Mouse (Mus musculus): ENCODE data around the gene Cobl. TPM values are rescaled to one million over a fixed set of nuclear protein-coding genes. Genes with fewer than 3 reads are reported as not detected.

Gene Cobl
- polyA plus RNA-seq, 1 experiment from 2014 or later = 5.6 TPM

GRCm38 (mm10) chr11:12473625-12474298 lies 9.0 kb upstream of the Cobl start:
- Histone ChIP-seq H3K4me2 (ENCODE audit: low read depth) (no peak overlapping the region), H3K27ac (ENCODE audit: low read depth, low read length) (no peak overlapping the region), H3K9me3 (ENCODE audit: control insufficient read depth, low read length) (no peaks in the 10 kb centered on the region), H3K4me3 (ENCODE audit: low read depth, low read length) (no peak overlapping the region), H3K27me3 (ENCODE audit: control insufficient read depth, insufficient read depth, low read length) (no peaks in the 10 kb centered on the region), H3K9ac (ENCODE audit: low read length) (no peak overlapping the region), H3K4me1 (ENCODE audit: control insufficient read depth, insufficient read depth, low read length) (no peaks in the 10 kb centered on the region), H3K36me3 (ENCODE audit: control insufficient read depth, insufficient read depth, low read length) (no peaks in the 10 kb centered on the region)
- ATAC-seq (ENCODE audit: insufficient read depth, low FRiP score, low TSS enrichment) = no peak
- WGBS = 77% methylated on average over 5 of the region's 5 CpGs
- no peak for DNase-seq (ENCODE audit: low spot score)

GRCm38 (mm10) chr11:12469638-12470037 lies 4.9 kb upstream of the Cobl start:
- Histone ChIP-seq H3K4me3 (ENCODE audit: low read depth, low read length) (no peak overlapping the region), H3K9me3 (ENCODE audit: control insufficient read depth, low read length) (no peaks in the 10 kb centered on the region), H3K4me2 (ENCODE audit: low read depth) (no peak overlapping the region), H3K27ac (ENCODE audit: low read depth, low read length) (no peak overlapping the region), H3K27me3 (ENCODE audit: control insufficient read depth, insufficient read depth, low read length) (peaks cover 11% of the 10 kb centered on the region; the same call in 1 of the 2 replicates), H3K9ac (ENCODE audit: low read length) (no peak overlapping the region), H3K36me3 (ENCODE audit: control insufficient read depth, insufficient read depth, low read length) (no peaks in the 10 kb centered on the region), H3K4me1 (ENCODE audit: control insufficient read depth, insufficient read depth, low read length) (no peaks in the 10 kb centered on the region)
- ATAC-seq (ENCODE audit: insufficient read depth, low FRiP score, low TSS enrichment) (no peak), DNase-seq (ENCODE audit: low spot score) (no peak)
- WGBS = 76% methylated on average over 1 of the region's 1 CpGs

- DNase-seq (ENCODE audit: low spot score) (no peak), ATAC-seq (ENCODE audit: insufficient read depth, low FRiP score, low TSS enrichment) (no peak)
- 85% methylated on average over 2 of the region's 2 CpGs for WGBS
- no peak overlapping the region for H3K9ac ChIP-seq (ENCODE audit: low read length)
- H3K36me3 ChIP-seq (ENCODE audit: control insufficient read depth, insufficient read depth, low read length) = no peaks in the 10 kb centered on the region
- H3K9me3 ChIP-seq (ENCODE audit: control insufficient read depth, low read length) = no peaks in the 10 kb centered on the region
- H3K27me3 ChIP-seq (ENCODE audit: control insufficient read depth, insufficient read depth, low read length) = peaks cover 19% of the 10 kb centered on the region; the same call in 1 of the 2 replicates
- H3K4me2 ChIP-seq (ENCODE audit: low read depth) = no peak overlapping the region
- H3K4me1 ChIP-seq (ENCODE audit: control insufficient read depth, insufficient read depth, low read length) = 0 out of 2 replicates have a peak, but pooled peaks cover 4% of the 10 kb centered on the region
- no peak overlapping the region for H3K4me3 ChIP-seq (ENCODE audit: low read depth, low read length)
- H3K27ac ChIP-seq (ENCODE audit: low read depth, low read length) = no peak overlapping the region
Observed at GRCm38 (mm10) chr11:12468661-12469060, 3.9 kb upstream of the Cobl start.

GRCm38 (mm10) chr11:12467836-12468235 lies 3.1 kb upstream of the Cobl start:
- 91% methylated on average over 1 of the region's 1 CpGs for WGBS
- no peak overlapping the region for H3K4me2 ChIP-seq (ENCODE audit: low read depth)
- H3K36me3 ChIP-seq (ENCODE audit: control insufficient read depth, insufficient read depth, low read length) = no peaks in the 10 kb centered on the region
- DNase-seq (ENCODE audit: low spot score) (no peak), ATAC-seq (ENCODE audit: insufficient read depth, low FRiP score, low TSS enrichment) (no peak)
- no peak overlapping the region for H3K4me3 ChIP-seq (ENCODE audit: low read depth, low read length)
- H3K27me3 ChIP-seq (ENCODE audit: control insufficient read depth, insufficient read depth, low read length) = peaks cover 21% of the 10 kb centered on the region; the same call in 1 of the 2 replicates
- no peaks in the 10 kb centered on the region for H3K9me3 ChIP-seq (ENCODE audit: control insufficient read depth, low read length)
- 0 out of 2 replicates have a peak, but pooled peaks cover 4% of the 10 kb centered on the region for H3K4me1 ChIP-seq (ENCODE audit: control insufficient read depth, insufficient read depth, low read length)
- H3K9ac ChIP-seq (ENCODE audit: low read length) = no peak overlapping the region
- H3K27ac ChIP-seq (ENCODE audit: low read depth, low read length) = no peak overlapping the region

- ATAC-seq (ENCODE audit: insufficient read depth, low FRiP score, low TSS enrichment) (no peak), DNase-seq (ENCODE audit: low spot score) (no peak)
- Histone ChIP-seq H3K36me3 (ENCODE audit: control insufficient read depth, insufficient read depth, low read length) (no peaks in the 10 kb centered on the region), H3K27ac (ENCODE audit: low read depth, low read length) (no peak overlapping the region), H3K9me3 (ENCODE audit: control insufficient read depth, low read length) (no peaks in the 10 kb centered on the region), H3K4me1 (ENCODE audit: control insufficient read depth, insufficient read depth, low read length) (0 out of 2 replicates have a peak, but pooled peaks cover 4% of the 10 kb centered on the region), H3K4me3 (ENCODE audit: low read depth, low read length) (no peak overlapping the region), H3K4me2 (ENCODE audit: low read depth) (no peak overlapping the region), H3K9ac (ENCODE audit: low read length) (no peak overlapping the region), H3K27me3 (ENCODE audit: control insufficient read depth, insufficient read depth, low read length) (peaks cover 21% of the 10 kb centered on the region; the same call in 1 of the 2 replicates)
- 88% methylated on average over 2 of the region's 2 CpGs for WGBS
Observed at GRCm38 (mm10) chr11:12467217-12467616, 2.5 kb upstream of the Cobl start.

- 69% methylated on average over 1 of the region's 1 CpGs for WGBS
- ATAC-seq (ENCODE audit: insufficient read depth, low FRiP score, low TSS enrichment) (no peak), DNase-seq (ENCODE audit: low spot score) (no peak)
- Histone ChIP-seq H3K4me1 (ENCODE audit: control insufficient read depth, insufficient read depth, low read length) (0 out of 2 replicates have a peak, but pooled peaks cover 4% of the 10 kb centered on the region), H3K4me3 (ENCODE audit: low read depth, low read length) (no peak overlapping the region), H3K36me3 (ENCODE audit: control insufficient read depth, insufficient read depth, low read length) (no peaks in the 10 kb centered on the region), H3K9me3 (ENCODE audit: control insufficient read depth, low read length) (no peaks in the 10 kb centered on the region), H3K27ac (ENCODE audit: low read depth, low read length) (no peak overlapping the region), H3K4me2 (ENCODE audit: low read depth) (no peak overlapping the region), H3K9ac (ENCODE audit: low read length) (no peak overlapping the region), H3K27me3 (ENCODE audit: control insufficient read depth, insufficient read depth, low read length) (peaks cover 21% of the 10 kb centered on the region; the same call in 1 of the 2 replicates)
Observed at GRCm38 (mm10) chr11:12466606-12467005, 1.8 kb upstream of the Cobl start.

GRCm38 (mm10) chr11:12465229-12465628 lies 469 bp upstream of the Cobl start:
- Histone ChIP-seq H3K27ac (ENCODE audit: low read depth, low read length) (no peak overlapping the region), H3K27me3 (ENCODE audit: control insufficient read depth, insufficient read depth, low read length) (peaks cover 21% of the 10 kb centered on the region; the same call in 1 of the 2 replicates), H3K9ac (ENCODE audit: low read length) (no peak overlapping the region; the same call in 1 of the 2 replicates), H3K4me1 (ENCODE audit: control insufficient read depth, insufficient read depth, low read length) (0 out of 2 replicates have a peak, but pooled peaks cover 4% of the 10 kb centered on the region), H3K9me3 (ENCODE audit: control insufficient read depth, low read length) (no peaks in the 10 kb centered on the region), H3K36me3 (ENCODE audit: control insufficient read depth, insufficient read depth, low read length) (no peaks in the 10 kb centered on the region), H3K4me3 (ENCODE audit: low read depth, low read length) (peak overlapping the region; percentile 67), H3K4me2 (ENCODE audit: low read depth) (peak overlapping the region; percentile 98)
- ATAC-seq (ENCODE audit: insufficient read depth, low FRiP score, low TSS enrichment) (no peak), DNase-seq (ENCODE audit: low spot score) (no peak)
- WGBS = 44% methylated on average over 1 of the region's 1 CpGs

- DNase-seq (ENCODE audit: low spot score) = no peak
- Histone ChIP-seq H3K9me3 (ENCODE audit: control insufficient read depth, low read length) (no peaks in the 10 kb centered on the region), H3K27ac (ENCODE audit: low read depth, low read length) (no peak overlapping the region), H3K4me1 (ENCODE audit: control insufficient read depth, insufficient read depth, low read length) (0 out of 2 replicates have a peak, but pooled peaks cover 4% of the 10 kb centered on the region), H3K4me3 (ENCODE audit: low read depth, low read length) (peak overlapping the region; percentile 67; the same call in 1 of the 2 replicates), H3K36me3 (ENCODE audit: control insufficient read depth, insufficient read depth, low read length) (no peaks in the 10 kb centered on the region), H3K4me2 (ENCODE audit: low read depth) (peak overlapping the region; percentile 98), H3K27me3 (ENCODE audit: control insufficient read depth, insufficient read depth, low read length) (peaks cover 21% of the 10 kb centered on the region; the same call in 1 of the 2 replicates), H3K9ac (ENCODE audit: low read length) (no peak overlapping the region)
- ATAC-seq (ENCODE audit: insufficient read depth, low FRiP score, low TSS enrichment) = no peak
- 67% methylated on average over 13 of the region's 13 CpGs for WGBS
Observed at GRCm38 (mm10) chr11:12463615-12464170, 1.1 kb downstream of the Cobl start.
